Mouse (Mus musculus) hindbrain, embryonic 11.5 days (tissue): ENCODE results near the gene Nlgn3. TPM values are rescaled to one million over a fixed set of nuclear protein-coding genes. Genes with fewer than 3 reads are reported as not detected.

Source experiments
- ATAC-seq: fragments of 200-750 bp; cut with Nextera tagmentation; 2 replicates; pipeline ENCODE4 v1.8.0; 2017; ENCODE audit warnings: mild to moderate bottlenecking, moderate TSS enrichment, moderate library complexity; ENCODE audit not compliant: low FRiP score
- DNase-seq: peaks from one replicate; pipeline ENCODE4 v3.0.0-alpha.2; 2015; ENCODE audit warnings: low spot score
- H3K27ac ChIP-seq: fragments of 300-500 bp; sonication (generic); 2 replicates; pipeline ENCODE4 v1.5.1; 2014; ENCODE audit warnings: mild to moderate bottlenecking, low read depth, low read length
- H3K27me3 ChIP-seq: fragments of 300-500 bp; sonication (generic); 2 replicates; pipeline ENCODE4 v1.6.1; 2014; ENCODE audit warnings: mild to moderate bottlenecking, low read length, moderate library complexity, mixed read lengths; ENCODE audit not compliant: control insufficient read depth, insufficient read depth
- H3K36me3 ChIP-seq: fragments of 300-500 bp; sonication (generic); 2 replicates; pipeline ENCODE4 v1.6.1; 2014; ENCODE audit warnings: mild to moderate bottlenecking, low read length, moderate library complexity, mixed read lengths; ENCODE audit not compliant: control insufficient read depth, insufficient read depth
- H3K4me1 ChIP-seq: fragments of 300-500 bp; sonication (generic); replicated peaks from 2 replicates; pipeline ENCODE4 v1.6.1; 2014; ENCODE audit warnings: low read length, mixed read lengths; ENCODE audit not compliant: control insufficient read depth, insufficient read depth
- H3K4me2 ChIP-seq: fragments of 300-500 bp; sonication (generic); replicated peaks from 2 replicates; pipeline ENCODE4 v1.6.1; 2014; ENCODE audit warnings: mild to moderate bottlenecking, low read depth, low read length
- H3K4me3 ChIP-seq: fragments of 300-500 bp; sonication (generic); 2 replicates; pipeline ENCODE4 v1.5.1; 2014; ENCODE audit warnings: low read depth, low read length
- H3K9ac ChIP-seq: fragments of 300-500 bp; sonication (generic); 2 replicates; pipeline ENCODE4 v1.6.1; 2014; ENCODE audit warnings: low read depth, low read length
- H3K9me3 ChIP-seq: fragments of 300-500 bp; sonication (generic); 2 replicates; pipeline ENCODE4 v1.6.1; 2016; ENCODE audit warnings: low read length; ENCODE audit not compliant: control insufficient read depth
- WGBS: fragments of 180-500 bp; shearing (Covaris S2); extraction: QIAGEN DNeasy Blood & Tissue Kit; methylation state at CpG from one replicate; pipeline ENCODE4 v1.1.7; 2014; 5-methylcytosine and 5-hydroxymethylcytosine counted together
- polyA plus RNA-seq: library from polyadenylated mRNA; unstranded; fragments of >200 nt; fragmentation: Nextera tagmentation; extraction: Ambion mirVana; gene quantifications from 2 replicates; pipeline ENCODE4 v1.2.1, GENCODE M21; 2014

Gene Nlgn3
- polyA plus RNA-seq, 1 experiment from 2014 or later, result 29.1 TPM

GRCm38 (mm10) chrX:101289037-101289436 is 9.9 kb upstream of the Nlgn3 start:
- Histone ChIP-seq H3K9ac (no peak overlapping the region), H3K4me2 (no peak overlapping the region), H3K9me3 (no peaks in the 10 kb centered on the region), H3K27ac (no peak overlapping the region), H3K27me3 (no peaks in the 10 kb centered on the region), H3K36me3 (no peaks in the 10 kb centered on the region), H3K4me1 (no peaks in the 10 kb centered on the region), H3K4me3 (no peak overlapping the region)
- DNase-seq (no peak), ATAC-seq (no peak)
- 88% methylated on average over 7 of the region's 7 CpGs for WGBS

DNA sequence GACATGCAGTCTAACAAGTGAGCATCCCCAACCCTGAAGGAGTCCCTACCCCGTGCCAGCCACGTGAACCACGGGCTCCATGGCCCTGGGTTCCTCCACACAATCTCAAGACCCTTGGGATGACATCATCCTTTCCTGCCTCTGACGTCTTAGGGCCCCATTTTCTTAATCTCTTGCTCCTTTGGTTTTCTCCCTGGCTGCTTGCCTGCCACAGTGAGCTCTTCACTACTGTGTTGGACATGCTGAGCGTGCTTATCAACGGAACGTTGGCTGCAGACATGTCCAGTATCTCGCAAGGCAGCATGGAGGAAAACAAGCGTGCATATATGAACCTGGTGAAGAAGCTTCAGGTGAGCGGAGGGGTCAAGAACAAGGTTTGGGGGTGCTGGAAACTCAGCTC is 8.9 kb upstream of the Nlgn3 start:
- H3K4me2 ChIP-seq, result no peak overlapping the region
- H3K4me3 ChIP-seq, result no peak overlapping the region
- H3K27me3 ChIP-seq, result no peaks in the 10 kb centered on the region
- no peaks in the 10 kb centered on the region for H3K4me1 ChIP-seq
- H3K27ac ChIP-seq, result no peak overlapping the region
- H3K36me3 ChIP-seq, result no peaks in the 10 kb centered on the region
- WGBS, result 90% methylated on average over 10 of the region's 10 CpGs
- ATAC-seq, result no peak
- no peak for DNase-seq
- H3K9ac ChIP-seq, result no peak overlapping the region
- H3K9me3 ChIP-seq, result no peaks in the 10 kb centered on the region

- H3K4me2 ChIP-seq, result peak overlapping the region; percentile 36
- 21% methylated on average over 12 of the region's 13 CpGs for WGBS
- DNase-seq (peak; percentile 62), ATAC-seq (peak; percentile 76)
- H3K4me3 ChIP-seq, result peak overlapping the region; percentile 40
- H3K27ac ChIP-seq, result peak overlapping the region; percentile 58; the same call in 1 of the 2 replicates
- peaks cover 3% of the 10 kb centered on the region; the same call in 1 of the 2 replicates for H3K36me3 ChIP-seq
- no peaks in the 10 kb centered on the region for H3K4me1 ChIP-seq
- H3K9me3 ChIP-seq, result no peaks in the 10 kb centered on the region
- peak overlapping the region; percentile 54 for H3K9ac ChIP-seq
- no peaks in the 10 kb centered on the region; the same call in 1 of the 2 replicates for H3K27me3 ChIP-seq
Observed at GRCm38 (mm10) chrX:101299473-101300426, 782 bp downstream of the Nlgn3 start.

DNA sequence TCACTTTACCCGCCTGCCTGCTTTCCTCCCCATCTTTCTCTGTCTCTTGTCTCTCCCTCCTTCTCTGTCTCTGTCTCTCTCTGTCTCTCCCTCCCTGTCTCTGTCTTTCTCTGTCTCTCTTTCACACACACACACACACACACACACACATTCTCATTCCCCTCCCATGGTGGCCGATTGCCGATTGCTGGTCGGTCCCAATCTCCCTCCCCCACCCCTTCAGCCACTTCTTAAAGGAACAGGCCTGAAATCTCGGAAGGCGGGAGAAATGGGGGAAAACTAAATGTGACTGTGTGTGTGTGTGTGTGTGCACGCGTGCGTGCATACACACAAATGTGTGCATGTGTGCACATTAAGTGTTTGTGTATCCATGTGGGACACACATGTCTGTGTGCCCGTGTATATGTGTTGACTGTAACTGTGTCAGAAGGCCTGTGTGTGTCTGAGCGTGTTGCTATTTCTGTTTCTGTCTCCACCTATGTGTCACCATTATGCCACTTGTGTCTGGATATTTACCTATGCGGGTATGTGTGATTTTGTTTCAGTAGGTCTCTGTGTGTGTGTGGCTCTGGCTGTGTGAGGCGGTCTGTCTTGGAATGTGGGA is 1.6 kb downstream of the Nlgn3 start:
- H3K27me3 ChIP-seq, result no peaks in the 10 kb centered on the region; the same call in 1 of the 2 replicates
- no peaks in the 10 kb centered on the region for H3K9me3 ChIP-seq
- WGBS, result 24% methylated on average over 13 of the region's 13 CpGs
- peak overlapping the region; percentile 53 for H3K9ac ChIP-seq
- ATAC-seq (peak; percentile 62; the same call in 1 of the 2 replicates), DNase-seq (no peak)
- peaks cover 3% of the 10 kb centered on the region; the same call in 1 of the 2 replicates for H3K36me3 ChIP-seq
- no peaks in the 10 kb centered on the region for H3K4me1 ChIP-seq
- peak overlapping the region; percentile 36 for H3K4me2 ChIP-seq
- no peak overlapping the region for H3K27ac ChIP-seq
- peak overlapping the region; percentile 40 for H3K4me3 ChIP-seq

DNA sequence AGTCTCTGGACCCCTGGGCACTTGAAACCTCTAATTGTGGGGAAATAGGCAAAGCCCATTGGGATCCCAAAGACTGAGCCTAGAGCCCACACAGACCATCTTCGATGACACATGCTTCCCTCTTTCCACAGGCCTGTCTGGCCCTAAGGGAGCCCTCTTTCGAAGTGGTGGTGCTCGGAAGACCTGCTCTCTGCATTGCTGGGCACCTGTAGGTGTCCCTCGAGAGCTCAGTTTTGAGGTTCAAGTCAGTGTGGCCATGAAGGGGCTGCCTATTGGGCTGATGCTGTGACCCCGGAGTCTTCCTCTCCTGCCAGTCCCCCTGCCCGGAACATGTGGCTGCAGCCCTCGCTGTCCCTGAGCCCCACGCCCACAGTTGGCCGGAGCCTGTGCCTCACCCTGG is 2.7 kb downstream of the Nlgn3 start:
- no peak for ATAC-seq
- DNase-seq, result no peak
- 73% methylated on average over 9 of the region's 9 CpGs for WGBS
- Histone ChIP-seq H3K27ac (no peak overlapping the region), H3K4me1 (no peaks in the 10 kb centered on the region), H3K9ac (no peak overlapping the region), H3K4me3 (no peak overlapping the region), H3K27me3 (0 out of 2 replicates have a peak, but pooled peaks cover 2% of the 10 kb centered on the region), H3K36me3 (no peaks in the 10 kb centered on the region), H3K9me3 (no peaks in the 10 kb centered on the region), H3K4me2 (no peak overlapping the region; the same call in 1 of the 2 replicates)

GRCm38 (mm10) chrX:101304646-101305045 is 5.7 kb downstream of the Nlgn3 start:
- no peaks in the 10 kb centered on the region for H3K9me3 ChIP-seq
- no peak overlapping the region for H3K27ac ChIP-seq
- no peak overlapping the region for H3K4me3 ChIP-seq
- H3K4me2 ChIP-seq, result no peak overlapping the region
- 39% methylated on average over 2 of the region's 2 CpGs for WGBS
- H3K9ac ChIP-seq, result no peak overlapping the region
- H3K4me1 ChIP-seq, result no peaks in the 10 kb centered on the region
- 0 out of 2 replicates have a peak, but pooled peaks cover 2% of the 10 kb centered on the region for H3K27me3 ChIP-seq
- no peaks in the 10 kb centered on the region for H3K36me3 ChIP-seq
- no peak for ATAC-seq
- no peak for DNase-seq

DNA sequence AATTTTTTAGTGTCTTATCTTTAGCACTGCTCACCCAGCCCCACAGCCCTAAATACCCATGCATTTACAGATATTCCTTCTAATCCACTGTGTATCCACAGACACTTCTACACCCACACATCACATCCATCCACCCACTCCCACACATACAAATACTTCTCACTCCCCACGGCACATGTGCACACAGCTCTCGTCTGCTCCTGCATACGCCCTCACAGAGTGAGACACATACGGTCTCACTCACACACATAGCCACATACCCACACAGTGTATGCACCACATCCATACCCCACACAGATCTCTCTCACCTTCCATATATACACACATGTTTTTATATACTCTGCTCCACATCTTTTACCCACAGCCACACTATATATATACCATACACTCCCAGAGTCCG is 10.3 kb downstream of the Nlgn3 start:
- H3K4me3 ChIP-seq, result no peak overlapping the region
- no peaks in the 10 kb centered on the region for H3K36me3 ChIP-seq
- 0 out of 2 replicates have a peak, but pooled peaks cover 2% of the 10 kb centered on the region for H3K27me3 ChIP-seq
- no peak overlapping the region for H3K9ac ChIP-seq
- no peak overlapping the region for H3K27ac ChIP-seq
- H3K4me2 ChIP-seq, result no peak overlapping the region
- DNase-seq (no peak), ATAC-seq (no peak)
- no peaks in the 10 kb centered on the region for H3K4me1 ChIP-seq
- WGBS, result 95% methylated on average over 5 of the region's 5 CpGs
- H3K9me3 ChIP-seq, result no peaks in the 10 kb centered on the region

DNA sequence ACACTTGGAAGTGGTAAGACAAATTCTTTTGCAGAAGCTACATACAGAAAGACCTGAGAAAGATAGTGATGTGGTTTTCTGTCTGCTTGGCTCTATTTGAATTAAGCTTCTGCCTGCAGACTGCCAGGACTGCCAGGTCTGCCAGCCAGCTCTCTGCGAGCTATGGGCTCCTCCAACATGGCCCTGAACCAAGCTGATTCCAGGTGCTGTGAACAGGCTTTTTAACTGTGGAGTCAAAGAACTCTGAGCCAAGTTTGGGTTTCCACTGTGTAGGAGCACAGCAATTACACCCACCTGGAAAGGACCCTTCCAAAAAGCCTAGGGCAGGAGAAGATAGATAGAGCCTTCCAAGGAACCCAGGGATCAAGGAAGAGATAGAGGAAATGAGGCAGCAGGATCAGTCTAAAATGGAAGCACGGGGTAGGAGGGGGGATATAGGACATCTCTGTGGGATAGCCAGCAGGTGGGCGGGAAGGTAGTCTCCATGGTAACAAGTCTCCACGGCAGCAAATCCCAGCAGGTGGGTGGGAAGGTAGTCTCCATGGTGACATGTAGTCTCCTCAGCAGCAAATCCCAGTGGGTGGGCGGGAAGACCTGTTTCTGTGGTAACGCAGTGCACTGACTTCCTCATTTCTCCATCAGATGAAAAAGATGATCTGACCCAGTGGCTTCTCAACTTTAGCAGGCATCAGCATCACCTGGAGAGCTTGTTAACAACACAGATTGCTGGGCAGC is 14.8 kb downstream of the Nlgn3 start:
- WGBS, result 28% methylated on average over 6 of the region's 6 CpGs

More for the DNA sequence above, 14.8 kb downstream of the Nlgn3 start:
- no peak overlapping the region for H3K4me3 ChIP-seq
- H3K4me1 ChIP-seq, result no peaks in the 10 kb centered on the region
- peak; percentile 36 for DNase-seq
- no peak overlapping the region for H3K9ac ChIP-seq
- no peaks in the 10 kb centered on the region for H3K9me3 ChIP-seq
- H3K36me3 ChIP-seq, result no peaks in the 10 kb centered on the region
- H3K27ac ChIP-seq, result no peak overlapping the region
- H3K4me2 ChIP-seq, result no peak overlapping the region
- no peak for ATAC-seq
- no peaks in the 10 kb centered on the region for H3K27me3 ChIP-seq
